Mouse (Mus musculus) CH12.LX (cell line): ENCODE results near the gene Csdc2.

Experiments
- CTCF ChIP-seq, 2 experiments: IDR thresholded peaks in 1 of 2; conservative IDR thresholded peaks in 1 of 2; 2 replicates each; pipeline ENCODE4 v1.5.1; 2011 to 2012; ENCODE audit warnings: low read depth in 2 of 2, low read length in 2 of 2, improper control_type of control experiment in 1 of 2, inconsistent platforms in 1 of 2, mild to moderate bottlenecking in 1 of 2, moderate library complexity in 1 of 2
- E2F4 ChIP-seq: IDR thresholded peaks from 2 replicates; pipeline ENCODE4 v1.6.1; 2011; ENCODE audit warnings: low read depth, low read length, improper control_type of control experiment; ENCODE audit not compliant: insufficient replicate concordance
- EP300 ChIP-seq: IDR thresholded peaks from 2 replicates; pipeline ENCODE4 v1.6.1; 2011; ENCODE audit warnings: low read length, improper control_type of control experiment
- JUND ChIP-seq: conservative IDR thresholded peaks from 2 replicates; pipeline ENCODE4 v1.6.1; 2011; ENCODE audit warnings: low read depth, low read length, improper control_type of control experiment
- MAFK ChIP-seq: IDR thresholded peaks from 2 replicates; pipeline ENCODE4 v1.6.1; 2011; ENCODE audit warnings: low read length, improper control_type of control experiment; ENCODE audit not compliant: insufficient replicate concordance
- MEF2A ChIP-seq: IDR thresholded peaks from 2 replicates; pipeline ENCODE4 v1.6.1; 2014; ENCODE audit warnings: low read depth, mild to moderate bottlenecking, inconsistent platforms, low read length, improper control_type of control experiment, borderline replicate concordance
- POLR2A ChIP-seq: IDR thresholded peaks from 2 replicates; pipeline ENCODE4 v1.6.1; 2011; ENCODE audit warnings: low read depth, mild to moderate bottlenecking, improper control_type of control experiment, low read length
- RCOR1 ChIP-seq: conservative IDR thresholded peaks from 2 replicates; pipeline ENCODE4 v1.6.1; 2012; ENCODE audit warnings: low read depth, mild to moderate bottlenecking, inconsistent platforms, low read length, improper control_type of control experiment
- UBTF ChIP-seq: IDR thresholded peaks from 2 replicates; pipeline ENCODE4 v1.6.1; 2012; ENCODE audit warnings: low read depth, mild to moderate bottlenecking, inconsistent platforms, low read length, improper control_type of control experiment, moderate library complexity

DNA sequence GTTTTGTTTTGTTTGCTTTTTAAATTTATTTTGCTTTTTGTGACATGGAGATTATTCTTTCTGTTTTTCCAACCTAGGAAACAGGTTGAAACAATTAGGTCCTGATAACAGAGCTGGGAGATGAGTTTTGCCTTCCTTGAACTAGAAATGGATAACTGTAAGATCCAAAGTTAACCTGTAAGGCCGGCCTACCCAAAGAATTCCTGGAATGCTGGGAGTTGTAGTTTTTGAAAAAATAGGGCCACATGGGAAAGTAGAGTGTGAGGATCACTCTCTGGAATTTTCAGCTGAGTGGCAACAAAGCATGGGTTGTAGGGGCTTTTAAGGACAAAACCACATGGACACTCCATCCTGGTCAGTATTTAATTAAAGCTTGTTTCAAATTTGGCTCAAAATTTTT, 45.6 kb downstream of the Csdc2 start:
- TF ChIP-seq RCOR1, result no peak
- no peak for TF ChIP-seq EP300
- no peak for TF ChIP-seq CTCF (conservative IDR thresholded peaks at IDR 0.05 in 1 of 2, IDR thresholded peaks at IDR 0.05 in 1 of 2; ENCODE audit: low read depth in 2 of 2, low read length in 2 of 2)
- TF ChIP-seq MEF2A, result no peak
- no peak for TF ChIP-seq E2F4
- TF ChIP-seq JUND, result no peak
- TF ChIP-seq POLR2A, result no peak
- TF ChIP-seq UBTF, result no peak
- TF ChIP-seq MAFK, result no peak
